Mouse (Mus musculus): ENCODE measurements around the gene Hspd1. TPM values are rescaled to one million over a fixed set of nuclear protein-coding genes. Genes with fewer than 3 reads are reported as not detected.
A peak's percentile ranks its signal among the peaks of the same experiment; 100 is the strongest.

Hspd1 gene
- polyA plus RNA-seq, 1 experiment from 2014 or later: 80.8 TPM

- no peak overlapping the region for H3K4me3 ChIP-seq (ENCODE audit: low read depth, low read length)
- no peak overlapping the region for H3K4me2 ChIP-seq (replicated peaks; ENCODE audit: low read depth, low read length)
- no peak overlapping the region for H3K27ac ChIP-seq (ENCODE audit: low read length)
- DNase-seq (ENCODE audit: low spot score): no peak
- ATAC-seq: no peak
- TF ChIP-seq EP300 (IDR thresholded peaks at IDR 0.05): no peak
- H3K9ac ChIP-seq (replicated peaks; ENCODE audit: low read depth): no peak overlapping the region
- H3K27me3 ChIP-seq (replicated peaks; ENCODE audit: insufficient read depth, low read length): no peaks in the 10 kb centered on the region
- 90% methylated on average over 1 of the region's 1 CpGs for WGBS
- no peaks in the 10 kb centered on the region for H3K4me1 ChIP-seq (ENCODE audit: insufficient read depth, low read depth, low read length)
- H3K9me3 ChIP-seq (ENCODE audit: low read length): 0 out of 2 replicates have a peak, but pooled peaks cover 6% of the 10 kb centered on the region
- no peaks in the 10 kb centered on the region for H3K36me3 ChIP-seq (ENCODE audit: insufficient read depth, low read length)
Observed at GRCm38 (mm10) chr1:55039944-55040343, 48.1 kb downstream of the Hspd1 start.

GRCm38 (mm10) chr1:55031026-55031779 is 56.8 kb downstream of the Hspd1 start:
- Histone ChIP-seq H3K4me1 (ENCODE audit: insufficient read depth, low read depth, low read length) (no peaks in the 10 kb centered on the region), H3K4me2 (replicated peaks; ENCODE audit: low read depth, low read length) (no peak overlapping the region), H3K27ac (ENCODE audit: low read length) (no peak overlapping the region), H3K9me3 (ENCODE audit: low read length) (no peaks in the 10 kb centered on the region), H3K27me3 (replicated peaks; ENCODE audit: insufficient read depth, low read length) (no peaks in the 10 kb centered on the region), H3K9ac (replicated peaks; ENCODE audit: low read depth) (no peak overlapping the region), H3K36me3 (ENCODE audit: insufficient read depth, low read length) (no peaks in the 10 kb centered on the region), H3K4me3 (ENCODE audit: low read depth, low read length) (no peak overlapping the region)
- DNase-seq (ENCODE audit: low spot score) (no peak), ATAC-seq (no peak)
- TF ChIP-seq EP300 (IDR thresholded peaks at IDR 0.05): no peak
- no peak for TF ChIP-seq CTCF (IDR thresholded peaks at IDR 0.05)

GRCm38 (mm10) chr1:55029446-55029845 is 58.6 kb downstream of the Hspd1 start:
- Histone ChIP-seq H3K4me2 (replicated peaks; ENCODE audit: low read depth, low read length) (no peak overlapping the region; the same call in 1 of the 2 replicates), H3K9ac (replicated peaks; ENCODE audit: low read depth) (no peak overlapping the region), H3K4me3 (ENCODE audit: low read depth, low read length) (no peak overlapping the region), H3K27ac (ENCODE audit: low read length) (no peak overlapping the region), H3K4me1 (ENCODE audit: insufficient read depth, low read depth, low read length) (peaks cover 4% of the 10 kb centered on the region; the same call in 1 of the 2 replicates), H3K27me3 (replicated peaks; ENCODE audit: insufficient read depth, low read length) (no peaks in the 10 kb centered on the region), H3K9me3 (ENCODE audit: low read length) (no peaks in the 10 kb centered on the region), H3K36me3 (ENCODE audit: insufficient read depth, low read length) (no peaks in the 10 kb centered on the region)
- WGBS: 53% methylated on average over 4 of the region's 4 CpGs
- TF ChIP-seq CTCF (IDR thresholded peaks at IDR 0.05) (no peak), EP300 (IDR thresholded peaks at IDR 0.05) (no peak)
- DNase-seq (ENCODE audit: low spot score): no peak
- ATAC-seq: no peak

- Histone ChIP-seq H3K9ac (replicated peaks; ENCODE audit: low read depth) (no peak overlapping the region), H3K4me1 (ENCODE audit: insufficient read depth, low read depth, low read length) (peaks cover 9% of the 10 kb centered on the region; the same call in 1 of the 2 replicates), H3K27ac (ENCODE audit: low read length) (peak overlapping the region; percentile 54; the same call in 1 of the 2 replicates), H3K27me3 (replicated peaks; ENCODE audit: insufficient read depth, low read length) (no peaks in the 10 kb centered on the region), H3K9me3 (ENCODE audit: low read length) (no peaks in the 10 kb centered on the region), H3K4me2 (replicated peaks; ENCODE audit: low read depth, low read length) (peak overlapping the region; percentile 44), H3K36me3 (ENCODE audit: insufficient read depth, low read length) (no peaks in the 10 kb centered on the region), H3K4me3 (ENCODE audit: low read depth, low read length) (0 out of 2 replicates have a peak overlapping the region, but pooled peaks have one; percentile 8)
- no peak for ATAC-seq
- WGBS: 68% methylated on average over 11 of the region's 11 CpGs
- TF ChIP-seq EP300 (IDR thresholded peaks at IDR 0.05): no peak
- peak; percentile 53 for DNase-seq (ENCODE audit: low spot score)
Observed at GRCm38 (mm10) chr1:55028512-55029249, 59.4 kb downstream of the Hspd1 start.

- Histone ChIP-seq H3K27ac (ENCODE audit: low read length) (peak overlapping the region; percentile 96), H3K9ac (replicated peaks; ENCODE audit: low read depth) (no peak overlapping the region), H3K4me2 (replicated peaks; ENCODE audit: low read depth, low read length) (peak overlapping the region; percentile 56), H3K27me3 (replicated peaks; ENCODE audit: insufficient read depth, low read length) (no peaks in the 10 kb centered on the region), H3K36me3 (ENCODE audit: insufficient read depth, low read length) (no peaks in the 10 kb centered on the region), H3K4me3 (ENCODE audit: low read depth, low read length) (peak overlapping the region; percentile 94), H3K9me3 (ENCODE audit: low read length) (no peaks in the 10 kb centered on the region), H3K4me1 (ENCODE audit: insufficient read depth, low read depth, low read length) (peaks cover 9% of the 10 kb centered on the region; the same call in 1 of the 2 replicates)
- no peak for ATAC-seq
- 96% methylated on average over 1 of the region's 1 CpGs for WGBS
- DNase-seq (ENCODE audit: low spot score): no peak
- TF ChIP-seq CTCF (IDR thresholded peaks at IDR 0.05): no peak
- no peak for TF ChIP-seq EP300 (IDR thresholded peaks at IDR 0.05)
Observed at GRCm38 (mm10) chr1:55027966-55028365, 60.1 kb downstream of the Hspd1 start.

Other genes starting within 250 kb of the Hspd1 start
- 16.5 and 17.8 TPM in 2 replicates for gene Ankrd44, start 161.9 kb downstream of the Hspd1 start, polyA plus RNA-seq (2015; fragmentation: Nextera tagmentation; extraction: Ambion mirVana)
- gene Sf3b1, start 60.8 kb downstream of the Hspd1 start, polyA plus RNA-seq (2015; fragmentation: Nextera tagmentation; extraction: Ambion mirVana): 212 and 219 TPM in 2 replicates
- gene Coq10b, start 35.5 kb downstream of the Hspd1 start, polyA plus RNA-seq (2015; fragmentation: Nextera tagmentation; extraction: Ambion mirVana): 32.9 and 34.3 TPM in 2 replicates
- 115 and 120 TPM in 2 replicates for gene Hspe1, start 111 bp downstream of the Hspd1 start, polyA plus RNA-seq (2015; fragmentation: Nextera tagmentation; extraction: Ambion mirVana)
- gene Mob4, start 43.0 kb upstream of the Hspd1 start, polyA plus RNA-seq (2015; fragmentation: Nextera tagmentation; extraction: Ambion mirVana): 109 and 114 TPM in 2 replicates
- 13.6 and 13.9 TPM in 2 replicates for gene Rftn2, start 138.5 kb upstream of the Hspd1 start, polyA plus RNA-seq (2015; fragmentation: Nextera tagmentation; extraction: Ambion mirVana)
- 1.3 and 1.4 TPM in 2 replicates for gene Mars2, start 148.9 kb upstream of the Hspd1 start, polyA plus RNA-seq (2015; fragmentation: Nextera tagmentation; extraction: Ambion mirVana)